Mouse (Mus musculus): ENCODE results near the gene C2cd5. TPM values are rescaled to one million over a fixed set of nuclear protein-coding genes. Genes with fewer than 3 reads are reported as not detected.

C2cd5 gene
- polyA plus RNA-seq (2017; shearing (Covaris generic)), result 93.8 TPM

GRCm38 (mm10) chr6:143099681-143100382 lies at the start of gene C2cd5:
Gene C2cd5 (minus strand): TSS chr6:143100141.

GRCm38 (mm10) chr6:142964076-142964530 lies 135.8 kb downstream of the C2cd5 start, which contains the start of gene St8sia1:
Gene St8sia1 (minus strand): TSS chr6:142964452.

Other genes with a start within 250 kb of the C2cd5 start
- gene St8sia1, start 135.7 kb downstream of the C2cd5 start, polyA plus RNA-seq (2017; shearing (Covaris generic)), result 18.4 TPM
- 86.9 TPM for gene Etnk1, start 67.1 kb upstream of the C2cd5 start, polyA plus RNA-seq (2017; shearing (Covaris generic))

Data from CD4-positive, CD25-positive, alpha-beta regulatory T cell (primary cell).